Mouse (Mus musculus) kidney, adult 9 months (tissue): ENCODE data around the gene Gm8220.
"Not testable (repeated sequence)": the region's sequence is repeated elsewhere in the genome, so short reads cannot be mapped to it uniquely, and the experiment has no call there.

Experiments
- DNase-seq: peaks from one replicate; pipeline ENCODE4 v3.0.0; 2022

The Gm8220 gene

DNA sequence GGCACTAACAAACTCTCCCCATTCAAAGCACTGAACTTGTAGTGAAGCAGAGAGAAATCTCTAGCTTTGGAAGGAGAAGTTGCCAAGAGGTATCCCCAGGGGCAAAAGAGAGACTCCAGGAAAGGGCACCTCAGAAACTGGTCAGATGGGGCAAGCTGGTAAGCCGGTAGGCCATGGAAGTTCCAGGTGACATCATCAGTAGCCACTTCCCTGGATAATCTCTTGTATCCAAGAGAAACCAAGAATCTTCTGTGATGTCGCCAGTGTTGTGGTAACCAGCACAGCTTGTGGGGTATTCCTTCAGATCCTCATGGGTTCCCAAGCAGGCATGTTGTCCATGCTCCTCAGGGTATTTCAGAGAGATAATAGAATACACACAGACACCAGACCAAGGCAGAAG is at the start of gene Gm8220:
TSS of gene Gm8220 (plus strand) at position 301 of the 400 bp plus-strand sequence.
- not testable (repeated sequence) for DNase-seq

DNA sequence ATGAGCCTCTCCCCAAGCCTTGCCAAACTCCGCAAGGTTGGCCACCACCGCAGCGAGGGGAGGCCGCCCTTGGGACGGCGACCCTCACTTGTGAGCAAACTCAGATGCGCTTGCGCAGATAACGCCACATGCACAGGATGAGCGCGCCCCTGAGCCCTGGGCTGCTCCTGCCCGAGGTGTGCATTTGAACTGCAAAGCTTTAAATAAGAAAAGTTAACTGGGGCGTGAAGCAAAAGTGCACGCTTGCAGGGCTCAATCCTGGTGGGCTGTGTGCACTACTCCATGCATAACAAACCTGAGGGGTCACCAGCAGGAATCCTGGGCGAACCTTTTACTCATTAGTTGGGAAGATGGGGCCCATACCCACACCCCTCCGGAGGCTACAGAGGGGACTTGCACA is 37.3 kb upstream of the Gm8220 start:
- no peak for DNase-seq

DNA sequence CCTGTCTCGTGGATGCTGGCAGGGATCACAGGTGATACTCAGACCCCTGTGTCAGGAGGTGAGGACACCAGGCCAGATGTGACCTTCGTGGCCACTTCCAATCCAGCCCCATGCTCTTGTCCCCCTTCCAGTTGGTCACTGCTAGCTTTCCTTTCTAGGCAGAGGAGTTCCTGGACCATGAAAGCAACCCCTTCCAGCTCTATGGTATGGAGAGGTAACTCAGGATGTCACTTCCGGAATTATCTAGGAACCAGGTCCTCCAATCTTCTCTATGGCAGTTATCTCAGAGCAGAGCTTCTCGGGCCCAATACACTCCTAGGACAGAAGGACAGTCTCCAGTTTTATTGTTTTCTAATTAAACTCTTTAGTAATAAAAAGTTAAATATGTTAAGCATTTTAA is 26.7 kb downstream of the Gm8220 start:
- DNase-seq, result not testable (repeated sequence)

DNA sequence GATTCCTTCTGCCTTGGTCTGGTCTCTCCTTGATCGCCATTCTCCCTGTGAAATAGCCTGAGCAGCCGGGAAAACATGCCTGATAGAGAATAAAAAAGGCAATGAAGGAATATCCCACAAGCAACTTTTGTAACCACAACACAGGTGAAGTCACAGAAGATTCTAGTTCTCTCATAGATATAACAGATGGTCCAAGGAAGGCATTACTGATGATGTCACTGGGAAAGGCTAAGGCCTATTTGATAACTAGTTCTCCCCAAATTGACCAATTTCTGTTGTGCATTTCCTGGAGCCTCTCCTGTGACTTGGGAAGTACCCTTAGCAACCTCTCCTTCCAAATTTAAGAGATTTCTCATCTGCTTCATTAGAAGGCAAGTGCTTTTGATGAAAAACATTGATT is 53.1 kb downstream of the Gm8220 start, which contains the start of gene Gm5930:
TSS of gene Gm5930 (minus strand) at position 101 of the 400 bp plus-strand sequence.
- not testable (repeated sequence) for DNase-seq
